Mouse (Mus musculus): ENCODE measurements around the gene Onecut1. TPM values are rescaled to one million over a fixed set of nuclear protein-coding genes. Genes with fewer than 3 reads are reported as not detected.

Gene Onecut1
- total and polyA plus RNA-seq, 2 experiments = 1.9 to 32.1 TPM

DNA sequence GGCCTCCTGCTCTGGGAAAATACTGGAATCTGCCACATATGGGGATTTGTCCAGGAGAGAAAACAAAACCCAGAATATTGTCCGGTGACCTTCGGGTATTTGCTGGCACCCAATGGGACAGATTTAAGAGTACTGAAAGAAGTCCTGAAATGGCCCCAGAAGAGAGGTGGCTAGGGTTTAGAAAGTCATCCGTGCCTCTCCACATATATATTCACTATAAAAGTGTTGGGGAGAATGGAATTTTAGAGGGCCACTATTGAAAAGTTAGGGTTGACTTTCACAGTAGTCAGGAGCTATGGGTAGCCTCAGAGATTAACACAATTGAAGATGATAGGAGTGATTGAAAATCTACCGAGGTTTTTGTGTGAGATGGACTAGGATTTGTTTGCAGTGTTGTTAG is 6.3 kb upstream of the Onecut1 start:
- no peaks in the 10 kb centered on the region; the same call in 1 of the 2 replicates for H3K79me2 ChIP-seq (ENCODE audit: control insufficient read depth, insufficient read depth, low read length)
- TF ChIP-seq CTCF (IDR thresholded peaks at IDR 0.05; ENCODE audit: low read depth, low read length) (no peak), POLR2A (IDR thresholded peaks at IDR 0.05; ENCODE audit: extremely low read depth, insufficient read depth, low read length) (no peak)
- 18% methylated on average over 4 of the region's 4 CpGs for WGBS
- no peak overlapping the region for H3K9ac ChIP-seq (ENCODE audit: low read depth, low read length)
- no peak overlapping the region for H3K27ac ChIP-seq (replicated peaks; ENCODE audit: insufficient read depth, low read depth, low read length)
- peaks cover 2% of the 10 kb centered on the region; the same call in 1 of the 2 replicates for H3K36me3 ChIP-seq (ENCODE audit: control insufficient read depth, insufficient read depth, low read length)
- H3K4me3 ChIP-seq (ENCODE audit: insufficient read depth, low read depth, low read length) = no peak overlapping the region
- DNase-seq (ENCODE audit: extremely low read depth, low read depth, low spot score) = no peak
- peaks cover 4% of the 10 kb centered on the region; the same call in 1 of the 2 replicates for H3K4me1 ChIP-seq (ENCODE audit: control insufficient read depth, insufficient read depth, low read length)
- H3K27me3 ChIP-seq (ENCODE audit: control insufficient read depth, insufficient read depth, low read length) = no peaks in the 10 kb centered on the region

DNA sequence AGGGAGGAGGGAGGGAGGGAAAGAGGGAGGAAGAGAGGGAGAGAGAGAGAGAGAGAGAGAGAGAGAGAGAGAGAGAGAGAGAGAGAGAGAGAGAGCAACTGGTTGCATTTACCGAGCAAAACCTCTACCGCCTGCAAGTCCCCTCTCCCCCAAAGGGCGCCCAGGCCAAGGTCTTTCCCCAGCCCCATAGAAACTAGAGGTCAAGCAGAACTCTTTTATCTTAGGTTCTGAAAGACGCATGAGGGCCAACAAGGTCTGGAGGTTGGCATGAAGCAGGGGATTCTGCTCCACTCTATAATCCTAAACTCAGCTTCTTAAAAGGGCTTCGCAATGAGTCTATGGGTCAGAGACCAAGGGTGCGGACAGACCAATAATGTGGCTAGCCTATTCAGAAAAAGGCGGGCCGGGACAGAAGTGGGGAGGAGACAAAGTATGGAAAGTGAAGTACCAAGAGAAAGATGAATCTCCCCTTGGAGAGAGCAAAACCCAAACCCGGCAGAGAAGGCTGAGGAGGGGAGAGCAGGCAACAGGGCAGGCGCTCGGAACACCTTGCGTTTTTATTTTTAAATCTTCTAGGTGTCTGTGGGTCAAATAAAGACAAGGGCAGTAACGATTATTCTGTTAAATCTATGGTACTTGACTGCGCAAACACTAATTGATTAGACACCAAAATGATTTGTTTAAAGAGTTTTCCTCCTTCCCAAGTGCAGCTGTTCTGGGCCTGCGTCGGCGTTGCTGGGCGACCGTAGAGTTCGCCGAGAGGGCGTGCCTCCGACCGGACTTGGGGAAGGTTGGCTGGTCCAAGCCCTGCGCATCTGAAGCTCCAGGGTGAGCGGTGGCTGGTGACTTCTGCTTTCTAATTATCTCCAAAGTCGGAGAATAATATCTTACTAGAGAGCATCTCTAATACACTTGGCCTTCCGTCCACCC is 4.9 kb upstream of the Onecut1 start:
- DNase-seq (ENCODE audit: extremely low read depth, low read depth, low spot score) = no peak
- no peak overlapping the region for H3K9ac ChIP-seq (ENCODE audit: low read depth, low read length)
- TF ChIP-seq CTCF (IDR thresholded peaks at IDR 0.05; ENCODE audit: low read depth, low read length) = no peak
- TF ChIP-seq POLR2A (IDR thresholded peaks at IDR 0.05; ENCODE audit: extremely low read depth, insufficient read depth, low read length) = no peak

DNA sequence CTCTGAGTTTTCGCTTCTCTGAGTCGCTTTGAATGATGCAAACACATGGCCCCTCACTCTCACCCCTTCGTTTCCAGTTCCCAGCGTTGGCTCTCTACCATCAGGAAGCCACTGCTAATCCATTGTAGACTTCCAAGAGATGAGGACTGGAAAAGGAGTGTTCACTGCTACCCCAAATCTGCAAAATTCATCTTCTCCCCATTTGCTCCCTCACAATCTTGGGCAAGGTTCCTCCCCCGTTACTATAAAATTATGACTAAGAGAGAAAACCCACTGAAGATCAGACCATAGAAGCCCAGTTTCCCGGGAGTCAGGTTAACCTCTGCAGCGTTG is 4.2 kb upstream of the Onecut1 start:
- WGBS = 58% methylated on average over 7 of the region's 7 CpGs
- Histone ChIP-seq H3K27me3 (ENCODE audit: control insufficient read depth, insufficient read depth, low read length) (no peaks in the 10 kb centered on the region), H3K79me2 (ENCODE audit: control insufficient read depth, insufficient read depth, low read length) (peaks cover 6% of the 10 kb centered on the region), H3K27ac (replicated peaks; ENCODE audit: insufficient read depth, low read depth, low read length) (no peak overlapping the region), H3K4me3 (ENCODE audit: insufficient read depth, low read depth, low read length) (no peak overlapping the region), H3K4me1 (ENCODE audit: control insufficient read depth, insufficient read depth, low read length) (0 out of 2 replicates have a peak, but pooled peaks cover 4% of the 10 kb centered on the region), H3K36me3 (ENCODE audit: control insufficient read depth, insufficient read depth, low read length) (no peaks in the 10 kb centered on the region), H3K9ac (ENCODE audit: low read depth, low read length) (no peak overlapping the region)
- TF ChIP-seq CTCF (IDR thresholded peaks at IDR 0.05; ENCODE audit: low read depth, low read length) (no peak), POLR2A (IDR thresholded peaks at IDR 0.05; ENCODE audit: extremely low read depth, insufficient read depth, low read length) (no peak)
- DNase-seq (ENCODE audit: extremely low read depth, low read depth, low spot score) = no peak

More for the DNA sequence above, 4.9 kb upstream of the Onecut1 start:
- Histone ChIP-seq H3K79me2 (ENCODE audit: control insufficient read depth, insufficient read depth, low read length) (no peaks in the 10 kb centered on the region; the same call in none of the 2 replicates), H3K27ac (replicated peaks; ENCODE audit: insufficient read depth, low read depth, low read length) (no peak overlapping the region), H3K36me3 (ENCODE audit: control insufficient read depth, insufficient read depth, low read length) (no peaks in the 10 kb centered on the region), H3K4me1 (ENCODE audit: control insufficient read depth, insufficient read depth, low read length) (0 out of 2 replicates have a peak, but pooled peaks cover 4% of the 10 kb centered on the region), H3K4me3 (ENCODE audit: insufficient read depth, low read depth, low read length) (no peak overlapping the region), H3K27me3 (ENCODE audit: control insufficient read depth, insufficient read depth, low read length) (no peaks in the 10 kb centered on the region)
- 51% methylated on average over 28 of the region's 28 CpGs for WGBS

DNA sequence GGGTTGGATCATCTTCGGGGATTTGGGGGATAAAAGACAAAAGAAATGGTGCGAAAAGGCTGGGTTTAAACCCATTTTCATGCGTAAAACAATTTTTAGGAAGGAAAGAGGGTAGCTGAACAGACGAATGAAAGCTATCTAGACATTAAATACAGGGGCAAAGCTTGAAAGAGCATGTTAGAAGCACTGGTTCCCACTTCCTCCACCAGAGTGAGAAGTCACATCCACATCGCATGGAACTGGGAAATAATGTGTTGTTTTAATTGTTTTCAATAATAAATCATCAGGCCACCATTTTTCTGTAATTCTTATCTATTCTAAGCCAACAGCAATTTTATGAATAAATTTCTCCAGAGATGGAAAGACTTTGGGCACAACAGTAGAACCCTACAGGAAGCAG is 3.6 kb upstream of the Onecut1 start:
- no peak overlapping the region for H3K4me3 ChIP-seq (ENCODE audit: insufficient read depth, low read depth, low read length)

DNA sequence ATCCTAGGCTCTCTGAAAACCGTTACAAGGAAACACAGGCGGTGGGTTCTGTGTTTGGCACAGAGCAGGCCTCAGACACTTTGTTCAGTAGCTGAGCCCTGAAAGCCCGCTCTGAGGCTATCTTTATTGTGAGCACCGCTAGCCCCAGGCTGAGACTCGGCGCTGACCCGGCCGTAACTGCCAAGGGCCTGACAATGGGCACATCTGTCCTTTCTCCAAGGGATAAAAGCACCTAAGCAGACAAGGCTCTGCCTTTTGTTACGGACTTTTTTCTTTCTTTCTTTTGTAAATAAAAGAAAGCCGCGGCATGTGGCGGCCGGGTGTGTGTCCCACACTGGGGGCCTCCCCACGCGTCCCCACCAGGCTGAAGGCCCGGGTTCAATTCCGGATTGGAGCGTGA is 1.3 kb upstream of the Onecut1 start:
- 69% methylated on average over 18 of the region's 18 CpGs for WGBS
- no peak overlapping the region for H3K27ac ChIP-seq (replicated peaks; ENCODE audit: insufficient read depth, low read depth, low read length)
- DNase-seq (ENCODE audit: extremely low read depth, low read depth, low spot score) = no peak
- no peaks in the 10 kb centered on the region for H3K27me3 ChIP-seq (ENCODE audit: control insufficient read depth, insufficient read depth, low read length)
- H3K4me3 ChIP-seq (ENCODE audit: insufficient read depth, low read depth, low read length) = no peak overlapping the region
- H3K79me2 ChIP-seq (ENCODE audit: control insufficient read depth, insufficient read depth, low read length) = peaks cover 20% of the 10 kb centered on the region
- no peak overlapping the region for H3K9ac ChIP-seq (ENCODE audit: low read depth, low read length)
- no peak for TF ChIP-seq POLR2A (IDR thresholded peaks at IDR 0.05; ENCODE audit: extremely low read depth, insufficient read depth, low read length)
- TF ChIP-seq CTCF (IDR thresholded peaks at IDR 0.05; ENCODE audit: low read depth, low read length) = no peak
- peaks cover 2% of the 10 kb centered on the region; the same call in 1 of the 2 replicates for H3K36me3 ChIP-seq (ENCODE audit: control insufficient read depth, insufficient read depth, low read length)
- 0 out of 2 replicates have a peak, but pooled peaks cover 4% of the 10 kb centered on the region for H3K4me1 ChIP-seq (ENCODE audit: control insufficient read depth, insufficient read depth, low read length)

More for the DNA sequence above, 3.6 kb upstream of the Onecut1 start:
- TF ChIP-seq CTCF (IDR thresholded peaks at IDR 0.05; ENCODE audit: low read depth, low read length) (no peak), POLR2A (IDR thresholded peaks at IDR 0.05; ENCODE audit: extremely low read depth, insufficient read depth, low read length) (no peak)
- Histone ChIP-seq H3K27me3 (ENCODE audit: control insufficient read depth, insufficient read depth, low read length) (no peaks in the 10 kb centered on the region), H3K27ac (replicated peaks; ENCODE audit: insufficient read depth, low read depth, low read length) (no peak overlapping the region), H3K36me3 (ENCODE audit: control insufficient read depth, insufficient read depth, low read length) (no peaks in the 10 kb centered on the region), H3K79me2 (ENCODE audit: control insufficient read depth, insufficient read depth, low read length) (peaks cover 12% of the 10 kb centered on the region), H3K4me1 (ENCODE audit: control insufficient read depth, insufficient read depth, low read length) (0 out of 2 replicates have a peak, but pooled peaks cover 4% of the 10 kb centered on the region), H3K9ac (ENCODE audit: low read depth, low read length) (no peak overlapping the region)
- WGBS = 74% methylated on average over 5 of the region's 5 CpGs
- no peak for DNase-seq (ENCODE audit: extremely low read depth, low read depth, low spot score)

Measured in liver, adult 2 months (tissue).